Mouse (Mus musculus) myocyte (in vitro differentiated cells): ENCODE measurements around the gene Lenep.

Experiments used
- E2F4 ChIP-seq: IDR thresholded peaks from one replicate; pipeline ENCODE4 v1.6.1; 2011; ENCODE audit warnings: mild to moderate bottlenecking, control low read depth, moderate library complexity; ENCODE audit not compliant: insufficient read depth
- MAX ChIP-seq: IDR thresholded peaks from one replicate; pipeline ENCODE4 v1.6.1; 2011; ENCODE audit warnings: low read depth, mild to moderate bottlenecking, control low read depth
- POLR2A ChIP-seq: IDR thresholded peaks from one replicate; pipeline ENCODE4 v1.6.1; 2011; ENCODE audit warnings: low read depth, mild to moderate bottlenecking, control low read depth, moderate library complexity; ENCODE audit not compliant: insufficient read length
- POLR2AphosphoS2 ChIP-seq: IDR thresholded peaks from one replicate; pipeline ENCODE4 v1.6.1; 2011; ENCODE audit warnings: low read depth, control low read depth; ENCODE audit not compliant: insufficient read length
- REST ChIP-seq: IDR thresholded peaks from one replicate; pipeline ENCODE4 v1.6.1; 2011; ENCODE audit warnings: mild to moderate bottlenecking, control low read depth, moderate library complexity; ENCODE audit not compliant: insufficient read depth, insufficient read length
- SRF ChIP-seq: IDR thresholded peaks from one replicate; pipeline ENCODE4 v1.6.1; 2011; ENCODE audit warnings: low read depth; ENCODE audit not compliant: control insufficient read depth, insufficient read length
- TCF12 ChIP-seq: IDR thresholded peaks from one replicate; pipeline ENCODE4 v1.6.1; 2011; ENCODE audit warnings: mild to moderate bottlenecking, control low read depth; ENCODE audit not compliant: poor library complexity, insufficient read depth, severe bottlenecking

- TF ChIP-seq POLR2A, result no peak
- no peak for TF ChIP-seq REST
- no peak for TF ChIP-seq E2F4
- TF ChIP-seq TCF12, result no peak
- TF ChIP-seq POLR2AphosphoS2, result no peak
- no peak for TF ChIP-seq SRF
- no peak for TF ChIP-seq MAX
Measured at GRCm38 (mm10) chr3:89417131-89417530, 14.5 kb upstream of the Lenep start.
